Mouse (Mus musculus): ENCODE measurements around the gene Slc43a2.
A peak's percentile ranks its signal among the peaks of the same experiment; 100 is the strongest.

Slc43a2 gene

DNA sequence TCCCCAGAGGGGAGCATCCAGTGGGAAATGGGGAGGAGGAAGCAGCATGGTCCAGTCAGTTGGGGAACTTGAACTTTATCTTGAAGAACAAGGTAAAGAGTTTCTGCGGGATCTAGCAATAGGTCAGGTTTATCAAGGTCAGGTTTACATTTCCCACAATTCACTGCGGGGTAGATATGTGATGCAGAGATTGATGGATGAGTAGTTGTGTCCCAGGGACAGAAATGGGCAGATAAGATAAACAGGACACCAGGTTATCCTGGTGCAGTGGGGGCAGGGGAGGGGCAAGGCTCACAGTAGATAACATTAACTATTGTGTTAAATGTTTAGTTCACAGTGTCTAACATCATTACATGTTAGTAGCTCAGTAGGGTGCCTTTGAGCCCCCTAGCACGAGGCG, 1.7 kb upstream of the Slc43a2 start:
- no peak for DNase-seq (ENCODE audit: low spot score in 2 of 2)

DNA sequence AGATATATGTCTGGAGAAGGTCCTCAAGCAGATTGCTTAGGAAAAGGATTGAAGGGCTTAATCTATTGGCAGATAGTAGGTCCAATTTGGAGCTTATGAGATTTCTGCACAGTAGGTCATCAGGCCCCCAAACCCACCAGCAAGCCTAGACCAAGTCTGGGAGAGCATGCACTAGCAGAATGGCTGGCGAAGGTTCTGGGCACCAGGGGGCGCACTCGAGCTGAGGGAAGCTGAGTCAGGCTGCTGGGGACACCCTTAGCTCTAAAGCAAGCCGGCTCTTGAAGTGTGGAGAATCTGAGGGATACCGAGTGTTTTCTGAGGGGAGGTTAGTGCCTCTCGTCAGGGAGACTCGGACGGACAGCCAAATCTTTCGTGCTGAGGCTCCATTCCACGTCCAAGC, 1.2 kb upstream of the Slc43a2 start:
- peak; percentile 98 to 99 for DNase-seq (ENCODE audit: low spot score in 2 of 2)

DNA sequence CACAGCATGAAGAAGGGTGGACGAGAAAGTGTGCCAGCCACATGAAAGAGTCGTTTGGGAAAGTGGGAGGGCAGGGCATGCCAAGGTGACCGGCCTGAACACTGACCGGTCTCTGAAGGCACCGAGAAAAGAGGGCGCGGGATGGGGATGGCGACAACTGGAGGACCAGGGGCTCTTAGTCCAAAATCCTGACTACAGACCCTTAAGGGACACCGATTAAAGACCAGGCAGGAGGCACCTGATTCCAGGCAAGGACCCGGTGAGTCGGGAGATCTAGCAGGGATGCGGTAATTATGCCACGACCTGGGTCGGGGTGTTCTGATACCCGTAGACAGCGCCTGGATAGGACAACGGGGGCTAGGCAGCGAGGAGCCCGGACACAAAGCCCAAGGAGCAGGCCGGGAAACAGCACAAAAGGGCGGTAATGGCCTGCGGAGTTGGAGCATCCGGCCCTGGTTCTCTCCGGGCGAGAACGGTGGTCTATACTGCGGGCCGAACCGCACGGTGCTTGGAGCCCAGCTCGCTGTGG, 585 bp upstream of the Slc43a2 start:
- DNase-seq (ENCODE audit: low spot score in 2 of 2) = no peak

DNA sequence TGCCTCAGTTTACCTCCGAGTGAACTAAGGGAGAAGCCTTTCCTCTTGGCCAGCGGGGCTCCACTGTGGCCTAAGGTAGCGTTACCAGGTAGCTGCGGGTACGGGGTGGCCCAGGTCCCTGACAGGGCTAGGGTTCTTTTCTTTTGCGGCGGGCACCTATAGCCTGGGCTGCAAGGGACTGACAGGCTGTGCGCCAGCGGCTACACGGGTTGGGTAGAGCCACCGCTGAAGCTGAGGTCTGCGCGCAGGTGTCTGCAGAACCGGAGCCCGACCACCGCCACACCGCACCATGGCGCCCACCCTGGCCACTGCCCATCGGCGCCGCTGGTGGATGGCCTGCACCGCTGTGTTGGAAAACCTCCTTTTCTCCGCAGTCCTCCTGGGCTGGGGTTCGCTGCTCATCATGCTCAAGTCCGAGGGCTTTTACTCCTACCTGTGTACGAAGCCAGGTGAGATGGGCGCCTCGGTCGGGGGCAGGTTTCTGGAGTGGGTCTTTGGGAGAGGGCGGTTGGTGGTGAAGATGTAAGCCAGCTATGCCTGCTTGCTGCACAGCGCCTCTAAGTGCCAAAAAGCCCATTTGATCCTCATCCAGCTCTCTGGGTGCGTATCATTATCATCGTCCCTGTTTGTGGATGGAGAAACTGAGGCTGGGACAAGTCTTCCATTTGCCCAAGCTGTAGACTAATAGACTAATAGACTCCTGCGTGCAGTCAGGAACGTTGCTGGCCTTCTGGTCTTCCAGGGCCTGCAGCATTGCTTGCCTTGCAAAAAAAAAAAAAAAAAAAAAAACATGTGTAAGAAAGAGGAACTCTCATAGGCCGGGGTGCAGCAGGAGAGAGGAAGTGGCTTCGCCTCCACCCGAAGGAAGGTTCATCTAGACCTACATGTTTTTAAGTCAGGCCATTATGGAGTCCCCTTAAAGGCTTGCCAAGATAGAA, 1.1 kb downstream of the Slc43a2 start:
- no peak for DNase-seq (ENCODE audit: low spot score in 2 of 2)

DNA sequence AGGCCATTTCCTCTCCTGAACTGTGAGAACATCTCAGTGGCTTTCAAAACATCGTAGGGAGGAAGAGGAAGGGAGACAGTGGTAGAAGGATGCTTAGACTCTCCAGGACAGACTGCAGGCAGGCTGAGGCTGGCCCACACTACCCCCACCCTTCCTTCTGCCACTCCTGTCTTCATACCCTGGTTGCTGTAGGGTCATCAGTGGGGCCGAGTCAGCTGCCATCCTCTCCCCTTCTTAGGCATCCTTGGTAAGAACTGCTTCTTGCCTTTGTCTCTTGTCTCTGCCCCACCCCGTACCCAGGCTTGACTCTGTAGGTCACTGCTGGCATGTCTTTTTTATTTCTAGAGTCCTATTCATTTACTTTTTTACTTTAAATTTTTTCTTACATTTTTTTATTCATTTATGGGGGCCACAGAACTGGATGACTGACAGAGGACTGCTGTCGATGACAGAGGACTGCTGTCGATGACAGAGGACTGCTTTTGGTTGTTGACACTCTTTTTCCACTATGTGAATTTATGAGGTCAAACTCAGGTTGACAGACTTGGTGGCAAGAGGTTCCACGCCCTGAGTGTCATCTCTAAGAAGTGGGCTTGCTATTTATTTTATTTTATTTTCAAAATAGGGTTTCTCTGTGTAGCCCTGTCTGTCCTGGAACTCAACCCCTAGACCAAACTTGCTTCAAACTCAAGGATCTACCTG, 2.0 kb downstream of the Slc43a2 start:
- DNase-seq (ENCODE audit: low spot score in 2 of 2) = no peak

DNA sequence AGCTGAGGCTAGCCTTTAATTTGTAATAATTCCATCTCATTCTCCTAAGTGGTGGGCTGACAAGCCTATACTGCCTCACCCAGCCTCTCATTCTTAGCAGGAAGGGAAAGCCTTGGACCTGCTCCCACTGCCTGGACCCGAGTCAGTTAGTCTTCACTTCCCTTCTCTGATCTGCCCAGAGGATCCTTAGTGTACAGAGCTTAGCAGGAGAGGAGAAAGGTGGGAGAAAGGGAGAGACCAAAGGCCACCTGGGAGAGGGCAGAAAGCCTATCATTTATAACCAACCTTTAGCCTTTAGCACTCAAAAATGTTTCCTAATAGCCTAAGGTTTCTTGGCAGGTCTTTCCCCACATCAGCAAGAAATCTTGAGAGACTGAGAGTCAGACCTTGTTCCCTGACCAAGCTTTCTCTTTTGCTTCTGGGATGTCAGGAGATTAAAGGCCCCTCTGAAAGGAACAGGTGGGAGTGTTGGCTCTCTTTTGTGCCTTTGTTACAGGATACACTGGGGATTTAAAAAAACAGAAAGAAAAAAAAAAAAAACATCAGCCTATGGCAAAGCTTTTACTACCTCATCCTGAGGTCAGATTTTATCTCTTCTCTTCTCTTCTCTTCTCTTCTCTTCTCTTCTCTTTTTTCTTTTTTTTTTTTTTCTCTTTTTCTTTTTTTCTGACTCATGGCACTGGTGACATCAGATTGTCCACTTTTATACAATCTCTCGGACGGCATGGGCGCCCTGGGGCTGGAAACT, 3.0 kb downstream of the Slc43a2 start:
- DNase-seq (ENCODE audit: low spot score in 2 of 2) = no peak

DNA sequence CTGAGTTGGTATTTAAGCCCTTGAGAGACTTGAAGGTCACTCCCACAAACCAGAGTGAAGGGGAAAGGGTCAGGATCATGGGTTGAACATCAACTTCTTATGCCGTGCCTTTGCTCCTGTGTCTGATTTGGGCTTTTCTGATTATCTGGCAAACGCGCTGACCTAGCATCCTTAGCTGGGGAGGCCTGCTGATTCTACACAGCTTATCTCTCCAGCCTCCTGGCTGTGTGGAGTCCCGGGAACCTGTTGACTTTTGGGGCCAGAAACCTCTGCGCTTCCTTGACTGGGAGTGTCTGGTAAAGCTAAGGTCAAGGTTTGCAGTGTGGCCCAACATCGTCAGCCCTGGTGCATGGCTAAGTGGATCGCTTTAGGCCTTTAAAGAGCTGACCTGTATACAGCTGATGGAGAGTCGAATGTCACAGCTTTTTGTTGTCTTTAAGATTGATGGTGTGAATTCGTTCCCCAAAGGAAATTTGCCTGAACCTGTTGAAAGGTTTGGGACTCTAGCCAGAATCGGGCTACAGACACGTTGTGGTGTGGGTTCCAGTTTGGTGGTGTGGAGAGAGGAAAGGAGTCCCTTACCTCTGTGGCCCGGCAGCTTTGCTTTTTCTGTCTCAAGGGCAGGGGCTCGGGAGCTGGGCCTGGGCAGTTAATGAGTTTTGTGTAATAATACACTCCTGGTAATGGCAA, 3.8 kb downstream of the Slc43a2 start:
- no peak for DNase-seq (ENCODE audit: low spot score in 2 of 2)

DNA sequence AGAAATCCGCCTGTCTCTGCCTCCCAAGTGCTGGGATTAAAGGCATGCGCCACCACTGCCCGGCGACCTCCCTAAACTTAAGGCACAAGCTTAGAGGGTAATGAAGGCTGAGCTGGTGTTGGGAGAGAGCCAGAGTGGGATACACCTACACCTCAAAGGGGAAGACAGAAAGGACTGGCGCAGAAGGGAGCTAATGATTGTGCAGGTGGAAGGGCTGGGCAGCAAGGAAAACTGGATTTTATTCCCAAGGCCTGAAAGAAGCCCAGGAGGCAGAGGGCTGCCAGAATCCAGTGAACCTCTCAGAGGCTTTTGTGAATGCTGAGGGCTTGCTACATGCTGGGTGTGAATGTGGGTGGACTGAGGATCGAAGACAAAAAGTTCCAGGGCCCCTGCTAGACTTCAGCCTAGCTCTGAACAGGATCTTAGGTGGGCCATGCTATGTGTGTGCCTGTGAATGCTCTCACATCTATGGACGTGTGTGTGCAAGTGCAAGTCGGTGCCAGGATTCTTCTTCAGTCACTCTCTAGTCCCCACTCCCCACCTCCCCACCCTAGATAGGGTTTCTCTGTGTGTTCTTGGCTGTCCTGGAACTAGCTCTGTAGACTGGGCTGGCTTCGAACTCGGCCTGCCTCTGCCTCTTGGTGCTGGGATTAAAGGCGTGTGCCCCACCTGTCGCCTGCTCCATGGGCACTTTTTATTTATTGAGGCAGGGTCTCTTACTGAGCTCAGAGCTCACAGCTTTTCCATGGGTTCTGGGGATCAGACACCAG, 4.9 kb downstream of the Slc43a2 start:
- no peak for DNase-seq (ENCODE audit: low spot score in 2 of 2)

DNA sequence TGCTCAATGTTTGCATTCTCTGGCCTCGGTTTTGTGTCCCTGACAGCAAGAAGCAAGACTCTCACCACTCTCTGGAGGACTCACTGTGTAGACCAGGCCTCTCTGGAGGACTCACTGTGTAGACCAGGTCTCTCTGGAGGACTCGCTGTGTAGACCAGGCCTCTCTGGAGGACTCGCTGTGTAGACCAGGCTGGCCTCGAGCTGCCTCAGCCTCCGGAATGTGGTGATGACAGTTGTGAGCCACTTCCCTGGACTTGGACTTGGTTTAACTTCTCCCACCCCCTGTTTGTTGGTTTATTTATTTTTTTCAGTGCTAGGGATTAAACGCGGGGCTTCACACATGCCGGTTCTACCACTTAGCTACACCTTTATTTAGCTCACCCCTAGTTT, 5.5 kb downstream of the Slc43a2 start:
- DNase-seq (ENCODE audit: low spot score in 2 of 2) = no peak

DNA sequence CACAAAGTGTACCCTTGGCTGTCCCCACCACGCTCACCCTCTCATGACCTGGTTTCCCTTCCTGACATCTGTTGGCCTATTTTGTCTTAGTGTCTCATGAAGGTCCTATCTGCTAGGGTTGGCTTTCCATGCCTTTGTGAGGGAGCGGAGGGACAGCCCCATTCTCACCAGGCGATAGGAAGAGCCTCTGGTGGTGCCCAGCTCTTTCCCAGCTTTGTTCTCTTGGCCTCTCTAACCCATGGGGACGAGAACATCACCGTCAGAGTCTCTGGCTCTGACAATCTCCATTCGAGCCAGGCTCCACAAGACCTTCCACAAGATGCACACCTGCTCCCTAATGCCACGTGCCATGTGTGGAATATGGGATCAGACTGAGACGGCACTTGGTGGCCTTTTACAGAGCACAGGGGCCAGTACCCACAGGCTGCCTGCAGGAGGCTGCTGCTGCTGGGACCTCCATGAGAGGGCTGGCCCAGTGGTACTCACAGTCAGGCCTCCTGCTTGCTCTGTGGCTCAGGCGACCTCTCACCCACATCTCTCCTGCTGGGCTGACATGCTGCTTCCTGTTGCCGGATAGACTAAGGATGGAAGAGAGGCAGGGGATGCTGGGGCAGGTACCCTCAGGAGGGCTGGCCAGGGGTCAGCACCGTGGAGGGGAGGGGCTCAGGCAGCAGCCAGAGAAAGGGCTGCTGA, 6.1 kb downstream of the Slc43a2 start:
- DNase-seq (ENCODE audit: low spot score in 2 of 2) = no peak

DNA sequence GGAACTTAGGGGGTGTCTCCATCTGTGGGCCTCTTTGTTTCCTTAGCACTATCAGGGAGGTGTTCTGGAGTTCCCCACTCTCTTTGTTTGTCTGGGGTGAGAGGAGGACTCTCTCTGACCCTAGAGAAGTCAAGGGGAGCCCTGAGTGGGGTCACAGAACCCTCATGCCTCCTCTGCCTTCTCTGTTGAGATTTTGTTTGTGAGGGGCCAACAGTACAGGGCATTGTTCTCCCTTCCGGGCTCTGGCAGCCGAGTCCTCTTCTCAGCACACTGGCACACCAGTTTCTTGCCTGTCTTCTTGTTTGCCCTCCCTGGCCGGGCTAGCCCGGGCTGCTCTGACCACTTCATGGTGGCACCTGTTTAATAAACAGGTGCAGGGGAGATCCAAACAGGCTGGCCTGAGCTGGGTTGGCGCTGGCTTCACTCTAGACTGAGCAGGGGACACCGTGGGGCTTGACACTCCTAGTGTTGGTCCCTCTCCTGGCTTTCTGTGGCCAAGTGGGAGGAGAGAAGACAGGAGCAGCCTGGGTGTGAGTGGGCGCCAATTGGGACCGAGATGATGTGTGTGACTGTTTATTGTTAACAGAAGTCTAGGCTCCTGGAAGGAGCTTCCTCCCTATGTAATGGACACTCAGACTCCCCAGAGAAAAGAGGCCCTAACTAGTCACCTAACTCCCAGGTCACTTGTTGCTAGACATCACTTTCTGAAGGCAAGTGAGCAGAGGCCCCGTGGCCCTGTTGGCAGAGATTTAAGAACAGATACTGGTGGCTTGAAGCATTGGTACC, 6.9 kb downstream of the Slc43a2 start:
- no peak for DNase-seq (ENCODE audit: low spot score in 2 of 2)

DNA sequence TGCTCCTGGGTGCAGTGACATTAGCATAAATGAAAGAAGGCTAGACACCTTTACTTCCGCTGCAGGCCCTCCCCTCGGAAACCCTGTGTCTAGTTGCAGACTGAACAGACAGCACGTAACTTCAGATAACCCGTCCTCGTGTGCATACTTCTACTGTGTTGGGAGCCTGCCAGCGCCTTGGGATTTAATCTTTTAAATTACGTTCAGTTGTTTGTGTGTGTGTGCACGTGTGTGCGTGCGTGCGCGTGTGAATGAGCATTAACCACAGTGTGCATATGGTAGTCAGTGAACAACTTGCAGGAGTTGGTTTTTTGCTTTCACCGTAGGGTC, 7.4 kb downstream of the Slc43a2 start:
- DNase-seq (ENCODE audit: low spot score in 2 of 2) = no peak

DNA sequence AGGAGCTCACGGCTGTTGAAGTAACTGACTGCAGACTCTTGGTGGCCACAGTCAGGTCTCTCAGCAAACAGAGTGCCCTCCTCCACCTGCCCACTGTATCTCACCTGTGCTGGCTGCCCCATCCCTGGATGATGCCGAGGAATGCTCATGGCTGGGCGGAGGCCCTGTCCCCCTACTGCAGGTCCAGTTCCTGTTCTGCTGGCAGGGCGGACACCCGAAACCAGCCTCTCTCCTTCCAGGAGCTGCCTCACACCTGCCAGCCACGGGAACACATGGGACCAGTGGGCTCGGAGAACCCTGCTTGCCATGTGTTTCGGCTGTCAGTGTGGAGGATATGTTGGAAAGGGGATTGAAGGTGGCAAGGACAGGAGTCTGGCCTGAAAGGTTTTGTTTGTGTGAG, 8.7 kb downstream of the Slc43a2 start:
- DNase-seq (ENCODE audit: low spot score in 2 of 2) = no peak

DNA sequence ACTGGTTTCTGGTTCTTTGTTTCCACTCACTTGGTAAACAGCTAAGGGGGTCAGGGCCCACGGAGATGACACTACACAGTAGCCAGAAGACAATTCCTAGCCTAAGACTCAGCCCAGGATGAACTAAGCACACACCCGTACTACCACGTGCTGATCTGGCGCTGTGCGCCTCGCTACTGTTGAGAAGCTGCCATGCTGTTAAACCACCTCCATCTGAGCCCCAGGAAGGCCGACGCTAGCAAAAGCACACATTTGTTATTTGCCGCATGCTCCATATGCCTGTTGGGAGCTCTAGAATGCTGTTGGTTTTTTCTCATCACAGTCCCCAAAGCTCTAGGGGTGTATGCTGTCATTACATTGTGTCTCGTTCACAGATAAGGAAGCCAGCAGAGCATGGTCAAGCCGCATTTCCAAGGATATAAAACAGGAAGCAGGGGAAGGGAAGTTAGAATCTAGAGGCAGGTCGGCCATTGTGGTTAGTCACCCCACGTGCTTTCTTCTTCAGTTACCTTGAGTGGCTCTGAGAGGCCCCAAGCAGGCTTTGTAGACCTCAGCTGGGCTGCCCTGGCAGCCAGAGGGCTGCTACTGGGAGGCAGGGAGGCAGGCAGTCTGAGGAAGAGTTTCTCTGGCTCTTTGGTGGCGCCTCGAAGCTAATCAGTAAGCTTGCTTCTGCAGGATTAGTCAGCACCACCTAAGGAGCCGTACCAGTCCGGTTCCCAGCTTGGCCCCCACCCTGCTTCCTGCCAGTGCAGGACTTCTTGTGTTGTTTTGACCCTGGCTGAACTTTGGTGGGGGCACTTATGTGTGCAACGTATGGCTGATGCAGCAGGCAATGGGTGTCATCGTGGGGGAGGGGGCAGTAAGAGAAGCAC, 9.5 kb downstream of the Slc43a2 start:
- DNase-seq (ENCODE audit: low spot score in 2 of 2) = no peak

DNA sequence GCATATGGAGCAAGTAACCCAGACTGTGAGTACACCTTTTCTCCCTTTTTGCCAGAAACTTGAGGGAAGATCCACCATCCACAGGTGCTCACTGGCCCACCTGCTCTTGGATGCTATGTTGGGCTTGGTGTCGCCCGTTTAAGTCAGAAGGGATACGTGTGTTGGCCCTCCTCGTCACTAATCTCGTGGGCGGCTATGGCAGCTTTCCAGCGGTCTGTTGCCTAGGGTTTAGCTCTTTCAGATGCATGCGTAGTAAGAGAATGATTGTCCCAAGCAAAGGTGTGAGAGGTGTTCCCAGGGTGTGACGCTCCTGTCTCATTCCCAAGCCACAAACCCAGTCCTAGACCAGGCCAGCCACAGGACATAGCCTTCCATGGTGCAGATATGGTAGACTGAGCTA, 13.2 kb downstream of the Slc43a2 start:
- no peak for DNase-seq (ENCODE audit: low spot score in 2 of 2)

DNA sequence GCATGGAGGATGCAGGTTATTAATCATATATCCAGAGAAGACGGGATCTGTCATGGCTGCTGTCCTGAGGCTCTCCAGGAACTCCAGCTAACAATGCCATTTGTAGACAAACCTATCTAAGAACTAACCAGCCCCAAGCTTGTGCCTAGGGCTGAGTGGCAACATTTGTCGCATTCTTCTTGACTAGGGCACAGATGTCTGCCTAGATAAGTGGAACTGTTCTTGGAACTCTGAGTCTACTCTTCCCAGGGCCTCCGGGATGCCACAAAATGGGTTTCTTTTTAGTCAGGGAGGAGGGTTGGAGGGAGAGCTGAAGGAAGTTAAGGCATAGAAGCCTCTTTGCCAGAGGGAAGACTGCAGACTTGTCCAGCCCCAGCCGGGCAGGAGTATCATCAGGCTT, 14.6 kb downstream of the Slc43a2 start:
- no peak for DNase-seq (ENCODE audit: low spot score in 2 of 2)

DNA sequence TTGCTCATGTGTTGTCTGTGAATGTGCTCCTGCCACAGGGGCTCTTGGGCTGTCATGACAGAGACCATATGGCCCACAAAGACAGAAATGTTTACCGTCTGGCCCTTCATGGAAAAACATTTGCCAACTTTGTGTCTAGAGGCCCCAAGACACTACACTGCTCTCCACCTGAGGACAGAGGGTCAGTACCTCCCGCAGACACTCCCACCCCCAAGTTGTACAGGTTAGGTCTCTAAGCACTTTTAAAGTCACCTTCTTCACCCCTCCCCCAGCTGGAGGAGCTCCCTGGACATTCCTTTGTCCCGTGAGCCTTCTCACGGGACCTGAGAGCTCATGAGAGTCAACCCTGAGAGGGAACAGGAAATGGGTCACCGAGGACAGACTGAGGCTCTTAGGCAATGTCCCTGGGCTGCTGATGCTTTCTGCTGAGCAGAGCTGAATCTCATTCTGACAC, 18.2 kb downstream of the Slc43a2 start:
- no peak for DNase-seq (ENCODE audit: low spot score in 2 of 2)

DNA sequence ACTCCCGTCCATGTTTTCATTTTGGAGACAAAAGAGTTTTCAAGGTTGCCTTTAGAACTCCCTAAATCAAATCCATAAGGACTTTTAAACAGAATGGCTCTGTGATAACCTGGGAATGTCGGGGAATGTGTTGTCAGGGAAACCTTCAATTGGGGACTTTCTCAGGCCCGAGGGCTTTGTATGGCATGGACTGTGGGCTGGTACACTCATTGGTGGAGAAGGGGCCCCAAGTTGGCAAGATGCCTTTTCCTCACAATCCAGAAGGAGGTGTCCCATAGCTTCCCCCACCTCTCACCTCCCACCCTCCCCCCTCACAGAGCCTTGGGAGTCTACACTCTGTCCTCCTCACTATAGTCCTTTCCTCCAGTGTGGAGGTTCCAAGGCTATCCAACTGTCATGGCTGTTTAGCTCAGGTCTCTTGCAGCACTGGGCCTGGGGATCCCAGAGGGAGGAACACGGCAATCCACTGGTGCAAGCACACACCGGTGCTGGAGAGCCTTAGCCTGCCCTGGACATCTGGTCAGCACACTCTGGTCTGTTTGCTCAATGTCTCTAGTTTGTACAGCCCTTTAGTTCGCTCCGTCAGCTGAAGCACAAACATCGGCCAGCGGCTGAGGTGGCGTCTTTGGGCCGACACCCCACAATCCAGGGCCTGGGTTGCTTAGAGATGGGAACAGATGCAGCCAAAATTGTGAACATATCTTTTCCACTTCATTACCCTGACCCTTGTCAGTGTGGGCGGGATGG, 18.9 kb downstream of the Slc43a2 start:
- DNase-seq (ENCODE audit: low spot score in 2 of 2) = no peak

All from frontal cortex, postnatal 25 days (tissue).